Mouse (Mus musculus): Measurements from ENCODE around the gene Npw. TPM values are rescaled to one million over a fixed set of nuclear protein-coding genes. Genes with fewer than 3 reads are reported as not detected.
A peak's percentile ranks its signal among the peaks of the same experiment; 100 is the strongest.

Gene Npw
- polyA plus RNA-seq, 1 experiment from 2014 or later: not detected

- DNase-seq (ENCODE audit: low spot score): peak; percentile 55
- Histone ChIP-seq H3K36me3 (peaks cover 23% of the 10 kb centered on the region), H3K27ac (replicated peaks) (peak within 1 kb of the TSS; percentile 80), H3K4me3 (peak within 1 kb of the TSS; percentile 81), H3K27me3 (ENCODE audit: low read depth, poor library complexity, severe bottlenecking) (peaks cover 68% of the 10 kb centered on the region), H3K4me1 (peaks cover 36% of the 10 kb centered on the region), H3K9me3 (replicated peaks) (no peaks in the 10 kb centered on the region)
- under 1% methylated on average over 55 of the region's 55 CpGs for WGBS
These were observed 31.2 kb upstream of the Npw start, which contains the start of gene Syngr3 for GRCm38 (mm10) chr17:24689251-24690081. Syngr3 (minus strand) TSS chr17:24689955.

- Histone ChIP-seq H3K4me1 (peaks cover 31% of the 10 kb centered on the region), H3K4me3 (peak overlapping the region; percentile 44), H3K27me3 (ENCODE audit: low read depth, poor library complexity, severe bottlenecking) (peaks cover 67% of the 10 kb centered on the region), H3K27ac (replicated peaks) (0 out of 2 replicates have a peak overlapping the region, but pooled peaks have one; percentile 4), H3K36me3 (peaks cover 8% of the 10 kb centered on the region), H3K9me3 (replicated peaks) (no peaks in the 10 kb centered on the region)
- 20% methylated on average over 23 of the region's 23 CpGs for WGBS
- DNase-seq (ENCODE audit: low spot score): no peak
These were observed 29.3 kb upstream of the Npw start for GRCm38 (mm10) chr17:24687599-24687998.

DNA sequence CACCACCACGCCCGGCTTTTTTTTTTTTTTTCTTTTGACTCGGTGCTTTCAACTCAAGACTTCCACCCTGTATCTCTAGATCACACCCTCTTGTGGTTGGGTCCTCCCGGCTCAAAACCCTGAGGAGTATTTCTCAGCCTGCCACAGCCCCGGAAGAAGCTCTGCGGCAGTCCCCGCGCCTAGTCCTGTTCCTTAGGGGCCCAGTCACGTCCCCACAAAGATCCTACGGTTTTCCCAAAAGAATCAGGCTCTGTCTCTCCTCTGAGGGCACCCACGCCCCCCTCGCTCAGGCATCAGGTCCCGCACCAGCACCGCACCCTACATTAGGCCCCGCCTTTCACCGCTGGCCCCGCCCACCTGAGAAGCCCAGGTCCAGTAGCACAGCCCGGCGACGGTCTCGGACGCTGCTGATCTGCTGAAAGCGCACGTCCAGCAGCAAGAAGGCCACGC is 28.9 kb upstream of the Npw start:
- H3K27me3 ChIP-seq (ENCODE audit: low read depth, poor library complexity, severe bottlenecking): peaks cover 63% of the 10 kb centered on the region
- peak; percentile 47 for DNase-seq (ENCODE audit: low spot score)
- H3K27ac ChIP-seq (replicated peaks): 0 out of 2 replicates have a peak overlapping the region, but pooled peaks have one; percentile 4
- WGBS: 2% methylated on average over 25 of the region's 25 CpGs
- peaks cover 31% of the 10 kb centered on the region for H3K4me1 ChIP-seq
- H3K36me3 ChIP-seq: peaks cover 8% of the 10 kb centered on the region
- H3K4me3 ChIP-seq: peak overlapping the region; percentile 44
- H3K9me3 ChIP-seq (replicated peaks): no peaks in the 10 kb centered on the region

- H3K4me3 ChIP-seq: peak overlapping the region; percentile 28
- peak; percentile 47 for DNase-seq (ENCODE audit: low spot score)
- H3K9me3 ChIP-seq (replicated peaks): no peaks in the 10 kb centered on the region
- peaks cover 59% of the 10 kb centered on the region for H3K27me3 ChIP-seq (ENCODE audit: low read depth, poor library complexity, severe bottlenecking)
- peaks cover 31% of the 10 kb centered on the region for H3K4me1 ChIP-seq
- peaks cover 11% of the 10 kb centered on the region for H3K36me3 ChIP-seq
- WGBS: 31% methylated on average over 16 of the region's 16 CpGs
- H3K27ac ChIP-seq (replicated peaks): no peak overlapping the region
These were observed 28.3 kb upstream of the Npw start for GRCm38 (mm10) chr17:24686514-24686913.

GRCm38 (mm10) chr17:24677500-24678080 is 19.3 kb upstream of the Npw start:
- Histone ChIP-seq H3K4me3 (no peak overlapping the region), H3K4me1 (no peaks in the 10 kb centered on the region), H3K9me3 (replicated peaks) (no peaks in the 10 kb centered on the region), H3K36me3 (peaks cover 65% of the 10 kb centered on the region), H3K27ac (replicated peaks) (no peak overlapping the region), H3K27me3 (ENCODE audit: low read depth, poor library complexity, severe bottlenecking) (no peaks in the 10 kb centered on the region)
- 95% methylated on average over 24 of the region's 24 CpGs for WGBS
- DNase-seq (ENCODE audit: low spot score): no peak

DNA sequence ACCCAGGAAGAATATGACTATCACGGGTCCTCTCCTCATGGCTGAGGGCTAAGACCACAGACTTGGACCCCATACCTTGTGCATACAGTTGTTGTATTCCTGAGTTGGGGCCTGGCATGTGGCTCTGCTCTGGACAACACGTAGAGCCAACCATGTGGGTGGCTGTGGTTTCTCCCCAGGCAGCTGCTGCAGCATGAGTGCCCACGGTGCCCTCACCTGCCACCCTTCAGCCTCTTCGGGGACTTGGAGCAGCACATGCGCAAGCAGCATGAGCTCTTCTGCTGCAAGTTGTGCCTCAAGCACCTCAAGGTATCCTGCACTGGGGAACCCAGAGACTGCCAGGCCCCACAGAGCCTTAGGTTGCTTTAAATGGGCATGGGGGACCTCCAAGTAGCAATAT is 18.6 kb upstream of the Npw start:
- WGBS: 93% methylated on average over 5 of the region's 5 CpGs
- no peak overlapping the region for H3K27ac ChIP-seq (replicated peaks)
- H3K4me1 ChIP-seq: peaks cover 5% of the 10 kb centered on the region
- peaks cover 58% of the 10 kb centered on the region for H3K36me3 ChIP-seq
- DNase-seq (ENCODE audit: low spot score): no peak
- H3K9me3 ChIP-seq (replicated peaks): no peaks in the 10 kb centered on the region
- H3K27me3 ChIP-seq (ENCODE audit: low read depth, poor library complexity, severe bottlenecking): no peaks in the 10 kb centered on the region
- H3K4me3 ChIP-seq: no peak overlapping the region

GRCm38 (mm10) chr17:24676187-24676586 is 17.9 kb upstream of the Npw start:
- Histone ChIP-seq H3K36me3 (peaks cover 51% of the 10 kb centered on the region), H3K4me1 (peaks cover 12% of the 10 kb centered on the region), H3K27me3 (ENCODE audit: low read depth, poor library complexity, severe bottlenecking) (no peaks in the 10 kb centered on the region), H3K9me3 (replicated peaks) (no peaks in the 10 kb centered on the region), H3K4me3 (no peak overlapping the region), H3K27ac (replicated peaks) (no peak overlapping the region)
- DNase-seq (ENCODE audit: low spot score): peak; percentile 63
- 64% methylated on average over 2 of the region's 2 CpGs for WGBS

DNA sequence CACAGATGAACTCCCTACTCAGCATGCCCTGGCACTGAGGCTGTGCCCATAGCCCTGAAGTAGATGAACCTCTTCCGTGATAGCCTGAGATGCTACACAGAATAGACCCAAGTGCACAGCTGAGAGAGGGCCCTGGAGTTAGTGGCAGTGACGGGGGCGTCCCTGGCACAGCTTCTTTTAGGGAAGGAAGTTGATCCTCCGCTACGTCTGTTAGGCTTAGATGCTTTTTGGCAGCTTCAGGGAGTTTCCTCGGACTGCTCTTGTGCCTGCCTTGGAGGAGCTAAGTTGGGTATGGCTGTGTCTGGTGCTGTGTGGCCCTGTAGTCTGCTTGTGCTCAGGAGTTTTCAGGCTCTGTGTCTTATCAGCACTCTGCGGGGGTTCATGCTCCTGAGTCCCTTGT is 16.0 kb upstream of the Npw start:
- no peaks in the 10 kb centered on the region for H3K9me3 ChIP-seq (replicated peaks)
- no peak for DNase-seq (ENCODE audit: low spot score)
- no peak overlapping the region for H3K4me3 ChIP-seq
- 92% methylated on average over 7 of the region's 7 CpGs for WGBS
- H3K4me1 ChIP-seq: peaks cover 25% of the 10 kb centered on the region
- no peak overlapping the region for H3K27ac ChIP-seq (replicated peaks)
- no peaks in the 10 kb centered on the region for H3K27me3 ChIP-seq (ENCODE audit: low read depth, poor library complexity, severe bottlenecking)
- H3K36me3 ChIP-seq: peaks cover 32% of the 10 kb centered on the region

GRCm38 (mm10) chr17:24672141-24672540 is 13.9 kb upstream of the Npw start:
- Histone ChIP-seq H3K4me1 (peaks cover 34% of the 10 kb centered on the region), H3K36me3 (peaks cover 11% of the 10 kb centered on the region), H3K4me3 (no peak overlapping the region), H3K27me3 (ENCODE audit: low read depth, poor library complexity, severe bottlenecking) (no peaks in the 10 kb centered on the region), H3K9me3 (replicated peaks) (no peaks in the 10 kb centered on the region), H3K27ac (replicated peaks) (no peak overlapping the region)
- no peak for DNase-seq (ENCODE audit: low spot score)
- WGBS: 39% methylated on average over 5 of the region's 5 CpGs

GRCm38 (mm10) chr17:24671346-24671745 is 13.1 kb upstream of the Npw start:
- H3K4me3 ChIP-seq: peak overlapping the region; percentile 95; the same call in 1 of the 2 replicates
- DNase-seq (ENCODE audit: low spot score): no peak
- H3K27me3 ChIP-seq (ENCODE audit: low read depth, poor library complexity, severe bottlenecking): no peaks in the 10 kb centered on the region
- H3K9me3 ChIP-seq (replicated peaks): no peaks in the 10 kb centered on the region
- H3K27ac ChIP-seq (replicated peaks): no peak overlapping the region
- peaks cover 3% of the 10 kb centered on the region; the same call in 1 of the 2 replicates for H3K36me3 ChIP-seq
- peaks cover 34% of the 10 kb centered on the region for H3K4me1 ChIP-seq
- 82% methylated on average over 5 of the region's 5 CpGs for WGBS

- Histone ChIP-seq H3K27ac (replicated peaks) (peak overlapping the region; percentile 96), H3K4me1 (peaks cover 34% of the 10 kb centered on the region), H3K27me3 (ENCODE audit: low read depth, poor library complexity, severe bottlenecking) (no peaks in the 10 kb centered on the region), H3K36me3 (no peaks in the 10 kb centered on the region), H3K9me3 (replicated peaks) (no peaks in the 10 kb centered on the region), H3K4me3 (peak overlapping the region; percentile 95)
- DNase-seq (ENCODE audit: low spot score): no peak
- 18% methylated on average over 8 of the region's 8 CpGs for WGBS
These were observed 12.1 kb upstream of the Npw start for GRCm38 (mm10) chr17:24670246-24670844.

DNA sequence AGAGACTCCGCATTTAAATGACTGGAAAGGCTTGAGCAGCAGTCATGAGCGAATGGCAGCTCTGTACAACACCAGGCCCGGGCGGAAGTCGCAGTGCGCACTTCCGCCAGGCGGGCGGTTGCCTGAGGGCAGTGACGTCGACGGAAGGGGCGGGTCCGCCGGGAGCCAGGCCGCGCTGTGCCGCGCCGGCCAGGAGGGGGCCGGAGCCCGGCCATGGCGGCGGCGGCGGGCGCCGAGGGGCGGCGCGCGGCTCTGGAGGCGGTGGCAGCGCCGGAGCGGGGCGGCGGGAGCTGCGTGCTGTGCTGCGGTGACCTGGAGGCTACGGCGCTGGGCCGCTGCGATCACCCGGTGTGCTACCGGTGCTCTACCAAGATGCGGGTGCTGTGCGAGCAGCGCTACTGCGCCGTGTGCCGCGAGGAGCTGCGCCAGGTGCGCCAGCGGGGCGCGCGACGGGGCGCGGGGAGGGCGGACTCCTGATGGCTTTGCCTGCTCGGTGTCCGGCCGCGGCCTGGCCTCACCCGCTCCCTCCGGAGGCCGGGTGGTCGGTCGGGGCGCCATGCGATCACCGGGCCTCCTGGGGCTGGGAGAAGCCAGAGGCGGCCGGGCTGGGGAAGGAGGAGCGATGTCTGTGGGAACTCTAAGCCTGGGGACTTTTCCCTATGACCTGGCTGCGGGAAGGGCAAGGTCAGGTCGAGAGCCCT is 11.4 kb upstream of the Npw start, which contains the start of gene Zfp598:
Gene Zfp598 (plus strand): TSS at position 143 of the 701 bp plus-strand sequence.
- under 1% methylated on average over 79 of the region's 80 CpGs for WGBS
- Histone ChIP-seq H3K4me1 (peaks cover 34% of the 10 kb centered on the region), H3K27me3 (ENCODE audit: low read depth, poor library complexity, severe bottlenecking) (no peaks in the 10 kb centered on the region), H3K9me3 (replicated peaks) (no peaks in the 10 kb centered on the region), H3K36me3 (no peaks in the 10 kb centered on the region), H3K4me3 (peak within 1 kb of the TSS; percentile 95), H3K27ac (replicated peaks) (peak within 1 kb of the TSS; percentile 96)
- DNase-seq (ENCODE audit: low spot score): peak; percentile 94

Measured in midbrain, embryonic 10.5 days (tissue).